Mouse (Mus musculus) heart, embryonic 14.5 days (tissue): ENCODE data around the gene Pex3. TPM values are rescaled to one million over a fixed set of nuclear protein-coding genes. Genes with fewer than 3 reads are reported as not detected.

Source experiments
- ATAC-seq: fragments of 200-750 bp; cut with Nextera tagmentation; 2 replicates; pipeline ENCODE4 v1.8.0; 2017; ENCODE audit warnings: low read depth, moderate TSS enrichment; ENCODE audit not compliant: insufficient number of reproducible peaks, insufficient read depth, low FRiP score
- H3K27ac ChIP-seq, 2 experiments: fragments of 200-500 bp in 1 of 2; fragments of 300-500 bp in 1 of 2; sonication (generic) in 1 of 2; replicated peaks in 1 of 2; 2 replicates each; pipeline ENCODE4 v1.5.1; 2012 to 2014; ENCODE audit warnings: low read depth in 2 of 2, low read length in 2 of 2, control low read depth in 1 of 2, mild to moderate bottlenecking in 1 of 2, mixed read lengths in 1 of 2; ENCODE audit not compliant: control insufficient read depth in 1 of 2, insufficient read depth in 1 of 2
- H3K27me3 ChIP-seq: fragments of 300-500 bp; sonication (generic); 2 replicates; pipeline ENCODE4 v1.6.1; 2014; ENCODE audit warnings: mild to moderate bottlenecking, low read length, control low read depth; ENCODE audit not compliant: control insufficient read depth, insufficient read depth
- H3K36me3 ChIP-seq: fragments of 300-500 bp; sonication (generic); 2 replicates; pipeline ENCODE4 v1.6.1; 2014; ENCODE audit warnings: mild to moderate bottlenecking, control low read depth, low read length, mixed read lengths; ENCODE audit not compliant: control insufficient read depth, insufficient read depth
- H3K4me1 ChIP-seq, 2 experiments: fragments of 200-500 bp in 1 of 2; fragments of 300-500 bp in 1 of 2; sonication (generic) in 1 of 2; 2 replicates each; pipeline ENCODE4 v1.6.1; 2012 to 2014; ENCODE audit warnings: low read length in 2 of 2, control low read depth in 1 of 2, mixed read lengths in 1 of 2; ENCODE audit not compliant: control insufficient read depth in 2 of 2, insufficient read depth in 2 of 2
- H3K4me2 ChIP-seq: fragments of 300-500 bp; sonication (generic); 2 replicates; pipeline ENCODE4 v1.6.1; 2014; ENCODE audit warnings: mild to moderate bottlenecking, low read length
- H3K4me3 ChIP-seq, 2 experiments: fragments of 200-500 bp in 1 of 2; fragments of 300-500 bp in 1 of 2; sonication (generic) in 1 of 2; 2 replicates each; pipeline ENCODE4 v1.5.1; 2012 to 2014; ENCODE audit warnings: low read length in 2 of 2, mild to moderate bottlenecking in 2 of 2, control low read depth in 1 of 2, low read depth in 1 of 2, moderate library complexity in 1 of 2; ENCODE audit not compliant: control insufficient read depth in 1 of 2, insufficient read depth in 1 of 2
- H3K9ac ChIP-seq: fragments of 300-500 bp; sonication (generic); 2 replicates; pipeline ENCODE4 v1.6.1; 2014; ENCODE audit warnings: mild to moderate bottlenecking, low read length
- H3K9me3 ChIP-seq: fragments of 300-500 bp; sonication (generic); 2 replicates; pipeline ENCODE4 v1.6.1; 2016; ENCODE audit warnings: low read length, control low read depth; ENCODE audit not compliant: control insufficient read depth
- WGBS: fragments of 180-500 bp; shearing (Covaris S2); extraction: QIAGEN DNeasy Blood & Tissue Kit; methylation state at CpG from one replicate; pipeline ENCODE4 v1.1.7; 2014; 5-methylcytosine and 5-hydroxymethylcytosine counted together
- polyA plus RNA-seq: library from polyadenylated mRNA; unstranded; fragments of >200 nt; fragmentation: Nextera tagmentation; extraction: Ambion mirVana; gene quantifications from 2 replicates; pipeline ENCODE4 v1.2.1, GENCODE M21; 2014

Gene Pex3
- polyA plus RNA-seq, 1 experiment from 2014 or later = 28.2 TPM

- H3K27me3 ChIP-seq = no peaks in the 10 kb centered on the region
- WGBS = 67% methylated on average over 2 of the region's 2 CpGs
- no peak overlapping the region for H3K9ac ChIP-seq
- H3K4me2 ChIP-seq = no peak overlapping the region
- H3K4me1 ChIP-seq = no peaks in the 10 kb centered on the region
- H3K36me3 ChIP-seq = no peaks in the 10 kb centered on the region
- ATAC-seq = no peak
- H3K27ac ChIP-seq = no peak overlapping the region
- H3K4me3 ChIP-seq = no peak overlapping the region
- H3K9me3 ChIP-seq = no peaks in the 10 kb centered on the region
Measured at GRCm38 (mm10) chr10:13587914-13588313, 35.0 kb upstream of the Pex3 start.

GRCm38 (mm10) chr10:13577123-13577522, 24.2 kb upstream of the Pex3 start:
- no peak overlapping the region for H3K9ac ChIP-seq
- no peaks in the 10 kb centered on the region for H3K27me3 ChIP-seq
- no peaks in the 10 kb centered on the region for H3K9me3 ChIP-seq
- no peak overlapping the region for H3K27ac ChIP-seq
- 66% methylated on average over 7 of the region's 7 CpGs for WGBS
- H3K36me3 ChIP-seq = no peaks in the 10 kb centered on the region
- no peak overlapping the region for H3K4me2 ChIP-seq
- ATAC-seq = no peak
- no peaks in the 10 kb centered on the region for H3K4me1 ChIP-seq
- no peak overlapping the region for H3K4me3 ChIP-seq

- 82% methylated on average over 6 of the region's 6 CpGs for WGBS
- Histone ChIP-seq H3K27ac (no peak overlapping the region), H3K27me3 (no peaks in the 10 kb centered on the region), H3K4me2 (no peak overlapping the region), H3K9me3 (no peaks in the 10 kb centered on the region), H3K4me1 (peaks cover 0 to 4% of the 10 kb centered on the region in 2 experiments; a peak in 2 of 4 replicates), H3K36me3 (no peaks in the 10 kb centered on the region), H3K4me3 (no peak overlapping the region), H3K9ac (no peak overlapping the region)
- no peak for ATAC-seq
Measured at GRCm38 (mm10) chr10:13572410-13572809, 19.5 kb upstream of the Pex3 start.

GRCm38 (mm10) chr10:13572003-13572402, 19.1 kb upstream of the Pex3 start:
- no peaks in the 10 kb centered on the region for H3K27me3 ChIP-seq
- no peak overlapping the region for H3K27ac ChIP-seq
- no peaks in the 10 kb centered on the region for H3K9me3 ChIP-seq
- no peaks in the 10 kb centered on the region for H3K36me3 ChIP-seq
- peaks cover 0 to 4% of the 10 kb centered on the region in 2 experiments; a peak in 2 of 4 replicates for H3K4me1 ChIP-seq
- 47% methylated on average over 10 of the region's 10 CpGs for WGBS
- H3K4me2 ChIP-seq = no peak overlapping the region
- no peak overlapping the region for H3K9ac ChIP-seq
- no peak for ATAC-seq
- no peak overlapping the region for H3K4me3 ChIP-seq

GRCm38 (mm10) chr10:13570697-13571538, 18.0 kb upstream of the Pex3 start:
- 78% methylated on average over 9 of the region's 9 CpGs for WGBS
- Histone ChIP-seq H3K9ac (no peak overlapping the region), H3K27ac (no peak overlapping the region), H3K4me2 (no peak overlapping the region), H3K27me3 (no peaks in the 10 kb centered on the region), H3K9me3 (no peaks in the 10 kb centered on the region), H3K36me3 (no peaks in the 10 kb centered on the region), H3K4me3 (no peak overlapping the region), H3K4me1 (peaks cover 0 to 4% of the 10 kb centered on the region in 2 experiments; a peak in 2 of 4 replicates)
- ATAC-seq = no peak

GRCm38 (mm10) chr10:13569818-13570217, 16.9 kb upstream of the Pex3 start:
- Histone ChIP-seq H3K36me3 (no peaks in the 10 kb centered on the region), H3K9me3 (no peaks in the 10 kb centered on the region), H3K4me1 (peaks cover 2 to 4% of the 10 kb centered on the region in 2 experiments; a peak in 2 of 4 replicates), H3K27me3 (no peaks in the 10 kb centered on the region), H3K4me2 (no peak overlapping the region), H3K4me3 (no peak overlapping the region), H3K9ac (no peak overlapping the region), H3K27ac (no peak overlapping the region)
- WGBS = 43% methylated on average over 7 of the region's 7 CpGs
- no peak for ATAC-seq

GRCm38 (mm10) chr10:13566393-13566792, 13.5 kb upstream of the Pex3 start:
- Histone ChIP-seq H3K9ac (no peak overlapping the region), H3K27ac (no peak overlapping the region), H3K9me3 (no peaks in the 10 kb centered on the region), H3K4me3 (no peak overlapping the region), H3K36me3 (peaks cover 14% of the 10 kb centered on the region; the same call in 1 of the 2 replicates), H3K4me1 (peaks cover 3 to 4% of the 10 kb centered on the region in 2 experiments; a peak in 2 of 4 replicates), H3K27me3 (no peaks in the 10 kb centered on the region), H3K4me2 (no peak overlapping the region)
- ATAC-seq = no peak
- WGBS = 52% methylated on average over 13 of the region's 13 CpGs
